Mouse (Mus musculus): ENCODE data around the gene Gm20605.

GRCm38 (mm10) chr5:137633397-137634084, 4.6 kb downstream of the Gm20605 start:
- TF ChIP-seq CTCF (IDR thresholded peaks at IDR 0.05) (no peak), EP300 (IDR thresholded peaks at IDR 0.05) (peak; percentile 16; the same call in 1 of the 2 replicates)
